Mouse (Mus musculus) thymus, postnatal 4 days (tissue): ENCODE results near the gene Pigw.
"Not testable (repeated sequence)": the region's sequence is repeated elsewhere in the genome, so short reads cannot be mapped to it uniquely, and the experiment has no call there.

ENCODE experiments used
- DNase-seq: peaks from one replicate; pipeline ENCODE4 v3.0.0; 2021

Gene Pigw

DNA sequence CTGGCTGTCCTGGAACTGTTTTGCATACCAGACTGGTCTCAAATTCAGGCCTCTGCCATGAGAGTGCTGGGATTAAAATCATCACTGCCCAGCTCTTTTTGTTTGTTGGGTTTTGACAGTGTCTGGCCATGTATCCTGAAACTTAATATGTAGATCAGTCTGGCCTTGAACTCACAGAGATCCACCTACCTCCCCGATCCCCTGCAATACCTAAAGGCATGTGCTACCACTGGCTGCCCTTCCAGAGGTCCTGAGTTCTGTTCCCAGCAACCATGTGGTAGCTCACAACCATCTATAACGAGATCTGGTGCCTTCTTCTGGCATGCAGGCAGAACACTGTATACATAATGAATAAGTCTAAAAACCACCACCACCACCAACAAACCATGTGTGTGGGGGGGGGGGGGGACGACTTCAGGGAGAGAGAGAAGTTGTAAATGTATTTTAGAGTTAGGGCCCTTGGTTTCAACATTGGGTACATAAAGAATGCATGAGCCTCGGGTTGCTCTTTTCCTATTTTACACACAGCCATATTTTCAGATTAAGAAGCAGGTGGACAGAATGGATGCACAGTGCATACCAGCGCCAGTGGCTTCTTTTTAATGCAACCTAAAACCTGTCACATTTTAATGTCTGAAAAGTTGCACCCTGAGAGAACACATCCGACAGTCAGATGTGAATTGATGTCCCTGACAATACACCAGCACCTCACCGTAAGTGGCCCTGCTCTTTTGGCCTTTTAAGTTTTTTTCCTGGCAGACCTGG is 896 bp downstream of the Pigw start:
- DNase-seq: no peak

DNA sequence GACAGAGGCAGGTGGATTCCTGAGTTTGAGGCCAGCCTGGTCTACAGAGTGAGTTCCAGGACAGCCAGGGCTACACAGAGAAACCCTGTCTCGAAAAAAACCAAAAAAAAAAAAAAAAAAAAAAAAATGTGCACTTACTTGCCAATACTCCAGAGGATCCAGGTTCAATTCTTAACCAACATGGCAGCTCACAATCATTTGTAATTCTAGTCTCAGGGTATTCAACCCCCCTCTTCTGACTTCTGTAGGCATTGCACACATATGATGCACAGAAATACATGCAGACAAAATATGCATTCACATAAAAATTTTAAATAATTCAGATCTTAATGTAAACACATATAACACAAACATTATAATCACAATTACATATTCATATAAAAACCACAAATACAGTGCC is 4.1 kb downstream of the Pigw start:
- not testable (repeated sequence) for DNase-seq

DNA sequence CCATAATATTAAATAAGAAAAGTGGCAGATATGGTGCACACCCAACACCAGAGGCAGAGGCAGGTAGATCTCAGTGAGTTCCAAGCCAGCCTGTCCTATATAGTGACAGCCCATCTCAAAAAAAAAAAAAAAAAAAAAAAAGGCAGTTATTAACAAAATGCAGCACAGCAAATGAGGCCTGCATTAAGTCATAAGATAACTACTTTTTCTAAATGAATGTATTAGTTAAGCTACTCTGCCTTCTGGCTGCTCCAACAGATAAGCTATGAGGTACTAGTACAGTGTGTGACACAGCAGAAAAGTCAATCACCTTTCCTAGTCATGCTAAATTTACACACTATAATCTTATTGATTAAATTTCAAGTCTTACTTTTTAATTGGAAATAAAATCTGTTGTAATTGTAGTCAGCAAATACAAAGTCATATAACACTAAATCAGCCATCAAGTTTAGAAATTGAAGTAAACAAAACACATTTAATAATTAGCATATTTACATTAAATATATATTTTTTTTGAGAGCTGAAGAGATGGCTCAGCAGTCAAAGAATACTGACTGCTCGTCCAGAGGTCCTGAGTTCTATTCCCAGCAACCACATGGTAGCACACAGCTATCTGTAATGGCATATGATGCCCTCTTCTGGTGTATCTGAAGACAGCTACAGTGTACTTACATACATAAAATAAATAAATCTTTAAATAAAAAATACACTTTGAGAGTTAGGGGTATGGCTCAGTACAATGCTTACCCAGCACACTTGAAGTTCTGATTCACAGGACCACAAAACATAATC is 6.8 kb downstream of the Pigw start:
- DNase-seq: no peak

DNA sequence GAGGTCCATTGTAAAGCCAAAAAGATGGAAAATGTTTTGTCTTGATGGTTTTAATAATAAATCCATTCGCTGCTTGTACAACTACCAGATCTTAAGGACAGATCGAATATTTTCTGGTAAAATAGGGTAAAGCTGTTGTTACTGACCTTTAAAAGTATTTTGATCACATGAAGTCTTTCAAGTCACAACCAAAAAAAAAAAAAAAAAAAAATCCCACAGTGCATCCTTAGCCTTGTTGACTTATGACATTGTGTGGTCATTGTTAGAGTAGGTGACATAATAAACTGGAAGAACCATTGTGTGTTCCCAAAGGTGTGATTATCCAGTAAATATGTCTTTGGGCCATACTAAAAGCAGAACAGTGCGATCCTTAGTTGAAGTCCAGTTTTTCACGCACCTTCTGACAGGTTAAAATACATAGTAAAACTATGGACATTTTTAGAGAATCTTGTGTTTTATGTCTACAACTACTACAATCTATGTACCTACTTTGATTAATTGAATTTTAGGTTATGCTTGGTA is 8.5 kb downstream of the Pigw start:
- DNase-seq: no peak

DNA sequence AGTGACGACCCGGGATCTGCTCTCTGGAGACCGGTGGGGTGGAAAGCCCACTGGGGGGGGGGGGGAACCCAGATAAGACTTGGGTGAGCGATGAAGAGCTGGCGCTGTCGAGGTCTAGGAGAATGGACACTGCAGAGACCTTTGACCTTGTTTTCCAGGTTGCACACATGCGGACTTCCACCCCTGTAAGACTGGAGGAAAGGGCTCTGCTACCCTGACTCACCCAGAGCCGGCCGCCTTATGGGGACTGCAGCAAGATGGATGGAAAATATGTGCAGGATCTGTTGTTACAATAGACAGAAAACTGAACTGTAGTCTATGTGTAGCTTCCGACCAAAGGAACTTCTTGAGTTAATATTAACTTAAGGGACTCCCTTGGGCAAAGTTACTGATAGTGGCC is 9.0 kb downstream of the Pigw start:
- no peak for DNase-seq

DNA sequence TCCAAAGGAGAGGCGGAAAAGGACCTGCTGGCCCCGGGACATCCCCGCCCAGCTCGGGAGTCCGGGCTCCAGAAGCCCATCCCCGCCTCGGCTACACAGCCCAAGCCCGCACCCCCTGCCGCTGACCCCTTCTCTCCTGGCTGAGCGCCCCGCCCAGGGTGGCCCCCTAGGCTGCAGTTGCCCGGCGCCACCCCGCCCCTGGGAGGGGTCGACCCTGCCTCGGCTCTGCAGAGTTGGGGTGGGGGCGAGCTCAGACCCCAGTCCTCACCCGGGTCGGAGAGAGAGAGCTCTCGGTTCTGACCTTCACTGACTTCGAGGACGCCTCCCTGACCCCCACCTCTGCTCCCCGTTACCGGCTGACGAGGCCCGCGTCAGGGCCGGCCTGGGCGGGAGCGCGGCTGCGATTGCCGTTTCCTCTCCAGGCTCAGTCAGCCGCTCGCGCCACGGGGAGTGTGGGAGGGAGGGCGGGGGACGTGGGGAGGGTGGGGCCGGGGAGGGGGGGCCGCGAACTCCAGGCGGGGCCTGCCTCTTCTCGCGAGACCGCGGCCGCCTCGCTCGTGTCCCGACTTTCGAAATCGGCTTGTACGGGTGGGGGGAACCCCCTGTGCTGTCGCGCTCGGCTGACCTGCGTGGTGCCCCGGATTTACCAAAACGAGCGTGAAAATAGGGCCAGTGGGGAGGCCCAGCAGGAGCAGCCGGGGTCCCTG is 9.6 kb downstream of the Pigw start, which contains the start of gene Ggnbp2:
Gene Ggnbp2 (minus strand): TSS at position 481 of the 707 bp plus-strand sequence.
- DNase-seq: peak; percentile 96

DNA sequence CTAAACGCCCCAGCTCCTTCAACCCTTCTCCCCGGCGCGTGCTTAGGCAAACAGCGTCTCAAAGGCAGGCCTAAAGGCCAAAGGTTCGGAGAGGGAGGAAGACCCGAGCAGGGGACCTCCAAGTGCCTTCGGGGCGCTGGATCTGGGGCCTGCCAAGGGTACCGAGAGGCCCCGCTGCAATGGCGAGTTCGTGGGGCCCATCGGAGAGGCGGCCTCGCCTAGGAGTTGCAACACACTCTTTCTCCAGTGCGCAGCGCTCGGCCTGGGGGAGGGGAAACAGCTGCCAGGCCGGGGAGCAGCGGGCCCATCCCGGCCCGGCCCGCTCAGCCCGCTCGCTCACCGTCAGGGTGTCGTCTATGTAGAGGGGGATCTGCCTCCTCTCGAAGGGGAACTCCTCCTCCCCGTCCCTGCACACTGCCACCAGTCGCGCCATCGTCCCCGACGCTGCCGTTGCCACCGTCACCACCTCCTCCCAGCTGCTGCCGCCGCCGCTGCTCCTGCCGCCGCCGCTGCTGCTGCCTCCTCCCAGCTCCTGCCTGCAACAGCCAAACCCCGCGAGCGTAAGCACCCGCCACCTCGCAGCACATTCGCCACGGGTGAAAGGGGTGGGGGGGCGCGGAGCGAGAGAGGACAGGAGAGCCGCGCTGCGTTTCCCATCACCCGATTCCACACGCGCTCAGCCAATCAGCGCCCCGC is 10.4 kb downstream of the Pigw start:
- DNase-seq: peak; percentile 95

DNA sequence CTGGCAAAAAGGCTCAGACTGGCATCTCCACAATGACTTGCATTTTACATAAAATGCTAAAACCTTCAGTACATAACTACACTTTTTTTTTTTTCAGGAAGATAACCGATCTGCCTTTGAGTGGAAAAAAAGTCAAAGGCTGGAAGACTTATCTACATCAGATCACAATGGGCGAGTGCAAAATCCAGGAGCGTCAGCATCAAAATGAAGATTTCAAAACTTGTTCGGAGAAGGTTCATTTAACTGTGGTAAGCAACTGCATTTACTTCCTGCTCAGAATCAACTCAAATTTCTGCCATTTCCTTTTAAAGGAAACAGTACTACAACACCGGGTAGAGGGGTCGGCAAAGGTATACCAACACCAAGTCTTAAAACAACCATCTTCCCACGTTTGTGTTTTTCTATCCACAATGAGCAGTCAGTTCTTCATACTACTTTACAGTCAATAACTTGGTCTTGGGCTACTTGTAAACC is 11.3 kb downstream of the Pigw start:
- no peak for DNase-seq

DNA sequence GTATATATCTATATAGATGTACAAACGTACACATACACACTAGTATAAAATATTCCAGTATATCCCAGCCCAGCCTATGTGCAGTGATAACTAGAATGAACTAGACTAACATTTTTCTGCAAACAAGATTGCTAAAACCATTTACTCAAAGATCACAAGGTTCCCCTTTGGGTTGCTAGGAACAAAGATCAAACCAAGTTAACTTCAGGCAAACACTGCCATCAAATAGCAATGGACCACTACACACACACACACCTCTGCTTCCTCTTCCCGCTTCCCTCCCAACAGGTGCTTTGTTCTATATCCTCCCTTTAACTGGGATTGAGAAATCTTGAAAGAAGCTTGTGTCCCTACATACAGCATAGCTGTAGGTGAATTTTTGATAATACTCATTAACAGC is 12.5 kb downstream of the Pigw start:
- DNase-seq: no peak

DNA sequence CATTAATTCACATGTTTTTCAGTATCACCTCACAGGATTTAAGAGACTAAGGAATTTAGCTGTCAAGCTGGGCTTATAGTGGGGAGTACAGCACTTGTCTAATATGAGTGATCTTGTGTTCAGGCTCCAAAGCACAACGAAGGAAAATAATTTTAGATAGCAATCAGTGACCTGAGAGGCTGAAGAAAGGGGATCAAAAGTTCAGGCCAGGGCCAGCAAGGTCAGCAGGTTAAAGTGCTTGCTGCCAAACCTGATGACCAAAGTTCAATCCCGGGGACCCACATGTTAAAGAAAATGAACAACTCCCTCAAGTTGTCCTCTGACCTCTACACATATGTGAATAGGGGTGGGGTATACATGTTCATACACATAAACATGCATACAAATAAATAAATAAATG is 14.8 kb downstream of the Pigw start:
- DNase-seq: no peak

DNA sequence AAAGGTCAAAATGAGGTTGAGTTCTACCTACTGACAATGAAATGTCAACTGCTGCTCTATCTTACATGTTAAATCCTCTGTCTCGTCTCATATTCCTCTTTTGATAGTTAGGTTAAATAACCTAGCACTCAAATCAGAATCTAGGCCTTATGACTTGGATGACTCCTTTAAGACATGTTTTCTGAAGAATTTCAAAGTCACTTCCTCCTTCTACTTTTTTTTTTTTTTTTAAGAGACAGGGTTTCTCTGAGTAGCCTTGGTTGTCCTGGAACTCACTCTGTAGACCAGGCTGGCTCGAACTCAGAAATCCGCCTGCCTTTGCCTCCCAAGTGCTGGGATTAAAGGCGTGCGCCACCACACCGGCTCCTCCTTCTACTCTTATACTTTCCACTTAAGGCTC is 24.8 kb downstream of the Pigw start:
- DNase-seq: no peak

DNA sequence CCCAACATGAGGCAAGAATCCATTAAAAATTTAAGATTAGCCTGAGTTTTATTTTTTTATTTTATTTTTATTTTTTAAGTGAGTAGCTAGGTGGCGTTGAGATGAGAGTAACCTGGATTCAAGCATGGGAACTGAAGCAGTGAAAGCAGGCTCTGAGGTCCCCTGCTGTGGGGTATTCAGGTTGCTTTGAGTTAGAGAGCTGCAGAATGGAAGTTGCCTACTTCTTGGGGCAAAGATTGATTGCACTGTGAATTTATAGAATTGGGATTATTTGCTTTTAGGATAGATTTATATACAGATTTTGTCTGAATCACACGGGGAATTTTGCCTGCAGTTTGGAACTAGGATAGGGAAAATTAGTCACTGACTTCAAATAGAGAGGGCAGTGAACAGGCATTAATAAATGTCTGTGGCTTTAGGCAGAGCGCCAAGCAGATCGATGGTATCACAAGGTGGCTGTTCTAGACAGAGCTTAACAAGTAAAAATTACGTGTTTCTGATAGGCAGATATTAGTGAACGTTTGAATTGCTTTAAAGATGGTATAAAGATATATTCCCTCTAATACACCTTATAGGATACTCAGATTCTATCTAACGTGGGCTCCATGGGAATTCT is 32.5 kb downstream of the Pigw start:
- no peak for DNase-seq

DNA sequence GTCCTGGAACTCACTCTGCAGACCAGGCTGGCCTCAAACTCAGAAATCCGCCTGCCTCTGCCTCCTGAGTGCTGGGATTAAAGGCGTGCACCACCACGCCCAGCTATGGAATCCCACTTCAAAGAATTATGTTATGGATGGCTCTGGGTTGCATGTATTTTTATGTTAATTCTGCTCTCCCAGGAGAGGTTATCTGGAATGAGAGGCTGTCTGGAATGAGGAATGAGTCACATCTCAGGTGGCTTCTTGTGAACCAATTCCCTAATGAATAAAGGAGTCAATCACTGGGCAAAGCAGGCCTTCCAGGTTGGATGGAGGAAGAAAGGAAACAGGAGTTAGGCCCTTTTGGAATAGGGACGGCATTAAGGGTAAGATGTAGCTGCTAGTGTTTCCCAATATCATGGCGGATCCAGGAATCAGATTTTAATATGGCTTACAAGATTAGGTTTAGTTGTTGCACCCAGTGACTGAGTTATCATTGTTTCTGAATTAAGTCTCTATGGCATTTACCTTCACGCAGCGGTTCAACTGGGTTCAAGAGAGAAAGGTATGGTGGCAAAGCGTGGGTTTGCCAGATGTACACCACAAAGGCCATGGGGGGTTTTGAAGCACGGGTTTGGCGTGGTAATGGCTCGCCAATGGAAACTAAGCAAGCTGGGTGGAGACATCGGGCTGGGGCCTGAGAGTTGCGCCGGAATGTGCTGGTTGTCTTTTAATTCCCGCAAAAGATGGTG is 33.2 kb downstream of the Pigw start:
- DNase-seq: no peak

DNA sequence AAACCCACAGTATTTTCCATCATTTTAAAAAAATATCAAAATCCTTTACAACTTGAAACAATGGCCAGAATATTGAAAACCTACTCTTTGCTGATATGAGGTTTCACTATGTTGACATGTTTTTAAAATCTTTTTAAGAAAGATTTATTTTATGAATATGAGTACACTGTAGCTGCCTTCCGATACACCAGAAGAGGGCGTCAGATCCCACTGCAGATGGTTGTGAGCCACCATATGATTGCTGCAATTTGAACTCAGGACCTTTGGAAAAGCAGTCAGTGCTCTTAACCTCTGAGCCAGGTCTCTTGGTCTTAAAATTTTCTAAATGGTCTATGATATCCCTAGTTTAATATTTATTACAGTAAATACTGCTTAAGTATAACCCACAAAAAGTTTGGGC is 40.8 kb downstream of the Pigw start:
- DNase-seq: no peak

DNA sequence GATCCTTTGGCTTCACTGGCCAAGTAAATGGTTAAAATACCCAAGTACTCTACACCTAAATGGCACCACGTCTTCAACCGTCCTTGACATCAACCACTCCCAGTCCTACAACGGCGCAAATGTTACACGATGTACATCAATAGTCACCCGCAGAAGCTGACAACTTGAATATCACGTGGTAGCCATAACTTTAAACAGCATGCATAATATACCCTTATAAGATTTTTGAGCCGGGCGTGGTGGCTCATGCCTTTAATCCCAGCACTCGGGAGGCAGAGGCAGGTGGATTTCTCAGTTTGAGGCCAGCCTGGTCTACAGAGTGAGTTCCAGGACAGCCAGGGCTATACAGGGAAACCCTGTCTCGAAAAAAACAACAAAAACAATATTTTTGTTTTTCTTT is 50.6 kb downstream of the Pigw start:
- not testable (repeated sequence) for DNase-seq

DNA sequence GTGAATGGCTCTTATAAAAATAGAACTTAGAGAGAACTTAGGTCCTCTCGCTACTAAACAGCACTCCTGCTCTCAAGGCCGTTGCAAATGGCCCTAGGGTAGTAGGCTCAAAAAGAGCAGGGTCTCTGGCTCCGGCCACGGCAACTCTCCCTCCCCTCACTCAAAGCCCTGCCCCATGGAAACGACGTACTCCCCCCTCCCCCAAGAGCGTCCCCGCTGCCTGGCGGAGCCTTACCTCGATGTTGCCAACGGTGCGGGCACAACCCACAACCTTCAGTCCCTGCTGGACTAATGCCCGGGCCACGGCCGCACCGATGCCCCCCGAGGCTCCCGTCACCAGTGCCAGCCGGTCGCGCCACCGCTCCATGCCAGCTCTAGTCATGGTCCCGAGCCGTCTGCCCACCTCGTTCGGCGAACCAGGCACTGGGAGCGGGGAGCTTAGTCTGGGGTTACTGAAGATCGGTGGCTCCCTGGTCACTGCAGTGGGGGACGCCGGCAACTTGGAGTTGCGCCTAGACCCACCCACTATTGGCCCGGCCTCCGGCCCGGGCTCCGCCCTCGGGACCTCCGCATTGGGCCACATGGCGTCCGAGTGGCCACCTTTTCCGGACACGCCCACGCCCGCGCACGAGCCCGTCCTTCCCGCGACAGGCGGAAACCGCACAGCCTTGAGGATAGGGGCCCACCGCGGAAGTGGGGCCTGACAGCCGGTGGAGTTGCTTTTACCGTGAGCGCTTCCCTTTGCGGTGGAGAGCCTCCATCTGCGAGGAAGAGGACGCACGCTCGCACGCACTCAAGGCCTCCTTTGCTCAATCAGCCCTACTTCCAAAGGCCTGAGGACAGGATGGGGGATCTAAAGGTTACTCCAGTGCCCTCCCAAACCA is 51.3 kb downstream of the Pigw start, which contains the start of gene Dhrs11:
Gene Dhrs11 (minus strand): TSS at position 479 of the 884 bp plus-strand sequence.
- DNase-seq: peak; percentile 82

DNA sequence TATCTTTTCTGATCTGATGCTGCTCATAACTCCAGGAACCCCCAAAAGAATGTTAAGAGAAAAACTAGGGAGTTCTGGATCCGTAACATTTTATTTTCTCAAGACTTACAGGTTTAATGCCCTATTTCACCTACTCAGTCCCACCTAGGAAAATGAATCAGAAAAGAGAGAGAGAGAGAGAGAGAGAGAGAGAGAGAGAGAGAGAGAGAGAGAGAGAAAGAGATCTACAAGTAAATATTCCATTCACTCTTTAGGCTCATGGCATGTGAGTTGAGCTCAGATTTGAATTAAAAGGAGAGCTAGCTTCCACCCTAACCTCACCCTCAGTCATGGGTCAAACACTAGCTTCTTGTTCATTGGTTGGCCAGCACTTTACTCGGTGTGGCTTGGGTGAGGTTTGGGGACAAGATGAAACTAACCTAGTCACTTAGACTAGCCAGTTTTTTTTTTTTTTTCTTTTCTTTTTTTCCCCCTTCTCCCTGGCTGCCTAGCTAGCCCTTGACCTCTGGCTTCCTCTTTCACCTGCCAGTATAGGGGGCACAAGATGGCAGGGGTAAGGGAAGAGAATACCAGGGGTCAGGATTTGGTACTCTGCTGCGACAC is 52.1 kb downstream of the Pigw start:
- no peak for DNase-seq

DNA sequence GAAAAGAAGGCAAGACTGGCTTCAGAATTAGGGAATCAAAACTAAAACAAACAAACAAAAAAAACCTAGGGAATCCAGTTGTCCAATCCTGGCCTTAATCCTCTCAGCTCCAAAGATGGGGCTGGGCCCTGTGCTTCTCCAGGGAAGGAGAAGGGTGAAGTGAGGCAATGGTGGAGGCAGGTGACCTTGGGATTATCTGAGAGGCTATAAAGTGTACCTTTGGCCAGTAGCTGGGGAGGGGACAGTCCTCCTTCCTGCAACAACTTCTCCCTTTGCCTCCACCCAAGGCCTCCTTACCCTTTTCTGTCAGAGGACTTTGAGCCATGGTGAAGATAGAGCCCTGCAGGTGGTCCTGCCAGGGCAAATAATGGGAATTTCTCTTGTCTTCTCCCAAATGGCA is 52.6 kb downstream of the Pigw start:
- DNase-seq: no peak
